Mouse (Mus musculus): ENCODE measurements around the gene Slc6a13.

- TF ChIP-seq CTCF (IDR thresholded peaks at IDR 0.05 in 2 of 3, conservative IDR thresholded peaks at IDR 0.05 in 1 of 3; ENCODE audit: control insufficient read depth in 1 of 3, insufficient read depth in 1 of 3, low read depth in 2 of 3, low read length in 3 of 3, poor library complexity in 1 of 3, severe bottlenecking in 1 of 3) = no peak
- no peak for TF ChIP-seq POLR2A (IDR thresholded peaks at IDR 0.05; ENCODE audit: control insufficient read depth in 1 of 2, insufficient read depth in 1 of 2, low read depth in 1 of 2, low read length in 2 of 2, poor library complexity in 1 of 2)
- TF ChIP-seq CHD1 (IDR thresholded peaks at IDR 0.05; ENCODE audit: low read depth, low read length) = no peak
- TF ChIP-seq MYC (IDR thresholded peaks at IDR 0.05; ENCODE audit: low read depth, low read length) = no peak
Measured at GRCm38 (mm10) chr6:121363956-121364355, 63.9 kb downstream of the Slc6a13 start.

Data from MEL (cell line).